Mouse (Mus musculus) thymus, adult 2 months (tissue): ENCODE data around the gene Slc1a2.

Source experiments
- CTCF ChIP-seq: fragments of 200-500 bp; IDR thresholded peaks from 2 replicates; pipeline ENCODE4 v1.5.1; 2012; ENCODE audit warnings: mild to moderate bottlenecking, control low read depth, low read length, moderate library complexity, borderline replicate concordance; ENCODE audit not compliant: control insufficient read depth, poor library complexity, insufficient read depth; ENCODE audit errors: extremely low read depth
- POLR2A ChIP-seq: fragments of 200-500 bp; IDR thresholded peaks from 2 replicates; pipeline ENCODE4 v1.6.1; 2012; ENCODE audit warnings: mild to moderate bottlenecking, low read length, control low read depth, moderate library complexity; ENCODE audit not compliant: control insufficient read depth, poor library complexity, insufficient read depth; ENCODE audit errors: extremely low read depth

DNA sequence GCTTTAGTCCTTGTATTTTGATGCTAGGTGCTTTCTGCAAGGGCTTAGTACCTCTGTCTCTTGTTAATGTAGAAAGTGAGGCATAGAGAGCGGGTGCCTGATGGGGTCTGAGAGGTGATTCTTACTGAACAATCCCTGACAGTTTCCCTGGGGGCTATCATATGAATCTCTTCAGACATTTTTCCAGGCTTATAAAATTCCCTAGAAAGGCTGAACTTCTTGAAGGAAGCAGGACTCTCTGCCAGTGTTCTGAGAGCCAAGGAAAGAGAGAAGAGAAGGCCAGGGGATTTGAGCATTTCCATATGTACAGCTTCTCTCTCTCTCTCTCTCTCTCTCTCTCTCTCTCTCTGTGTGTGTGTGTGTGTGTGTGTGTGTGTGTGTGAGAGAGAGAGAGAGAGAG is 151.0 kb downstream of the Slc1a2 start:
- TF ChIP-seq POLR2A (no peak), CTCF (no peak)
